Mouse (Mus musculus) embryonic fibroblast, embryonic 13.5 days (primary cell): Measurements from ENCODE around the gene C8a.

Source experiments
- CTCF ChIP-seq: IDR thresholded peaks from 2 replicates; pipeline ENCODE4 v1.5.1; 2011; ENCODE audit warnings: mild to moderate bottlenecking, control low read depth, low read length, moderate library complexity, borderline replicate concordance; ENCODE audit not compliant: insufficient read depth
- POLR2A ChIP-seq: IDR thresholded peaks from 2 replicates; pipeline ENCODE4 v1.6.1; 2011; ENCODE audit warnings: low read depth, mild to moderate bottlenecking, control low read depth, low read length, moderate library complexity

GRCm38 (mm10) chr4:104925383-104925782 lies 49.2 kb upstream of the C8a start:
- TF ChIP-seq POLR2A (no peak), CTCF (no peak)
